Mouse (Mus musculus) testis, adult 2 months (tissue): ENCODE data around the gene Tmem184b.

Source experiments
- CTCF ChIP-seq: fragments of 200-500 bp; IDR thresholded peaks from 2 replicates; pipeline ENCODE4 v1.5.1; 2012; ENCODE audit warnings: low read depth, mild to moderate bottlenecking, inconsistent platforms, low read length, moderate library complexity; ENCODE audit not compliant: control insufficient read depth, insufficient read depth, insufficient replicate concordance
- POLR2A ChIP-seq: fragments of 200-500 bp; IDR thresholded peaks from 2 replicates; pipeline ENCODE4 v1.6.1; 2012; ENCODE audit warnings: low read depth, mild to moderate bottlenecking, inconsistent platforms, low read length, moderate library complexity; ENCODE audit not compliant: control insufficient read depth

DNA sequence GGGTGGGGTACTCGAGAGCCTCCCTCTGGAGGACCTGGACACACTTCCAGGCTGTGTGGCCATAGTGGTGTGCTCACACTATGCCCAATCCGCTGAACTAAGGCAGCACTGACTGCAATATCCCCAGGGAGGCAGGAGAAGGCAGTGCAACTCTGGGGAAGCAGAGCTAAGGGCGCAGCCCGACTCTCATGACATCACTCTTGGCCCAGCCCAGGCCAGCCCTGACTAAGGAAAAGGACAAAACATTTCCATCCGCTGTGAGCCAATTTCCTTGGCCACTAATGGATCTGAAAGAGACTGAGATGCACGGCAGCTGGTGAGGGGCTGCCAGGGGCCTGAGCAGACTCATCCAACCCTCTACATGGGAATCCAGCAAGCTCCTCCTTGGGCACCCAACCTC, 25.7 kb downstream of the Tmem184b start:
- TF ChIP-seq CTCF (peak; percentile 36; the same call in 1 of the 2 replicates), POLR2A (no peak)
